Mouse (Mus musculus): ENCODE data around the gene Ap2a1. TPM values are rescaled to one million over a fixed set of nuclear protein-coding genes. Genes with fewer than 3 reads are reported as not detected.

Ap2a1 gene
- polyA plus RNA-seq, 1 experiment from 2014 or later, result 55.9 TPM

DNA sequence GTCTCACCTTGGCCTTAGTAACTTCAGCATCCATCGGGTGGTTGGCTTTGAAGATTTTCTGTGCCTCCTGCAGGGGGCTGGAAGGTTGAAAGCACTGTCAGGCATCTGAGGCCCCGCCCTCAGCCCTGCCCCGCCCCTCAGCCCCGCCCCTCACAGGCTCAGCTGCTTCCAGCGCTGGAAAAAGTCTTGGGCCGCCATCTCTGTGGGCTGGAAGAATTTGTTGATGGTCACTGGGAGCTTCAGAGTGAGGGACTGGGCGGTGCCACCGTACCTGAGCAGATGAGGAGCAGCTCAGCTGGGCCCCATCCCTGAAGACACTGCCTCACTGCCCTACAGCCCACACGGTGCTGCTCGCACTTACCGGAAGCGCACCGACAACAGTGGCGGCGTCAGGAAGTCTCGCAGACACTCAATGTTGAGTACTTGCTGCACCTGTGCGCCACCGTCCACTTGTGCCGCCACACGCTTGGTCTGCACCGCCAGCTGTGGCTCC is 28.0 kb downstream of the Ap2a1 start:
- H3K4me2 ChIP-seq (ENCODE audit: low read length), result peak overlapping the region; percentile 58
- H3K4me1 ChIP-seq (replicated peaks; ENCODE audit: insufficient read depth, low read length), result peaks cover 25% of the 10 kb centered on the region
- 21% methylated on average over 21 of the region's 21 CpGs for WGBS
- H3K4me3 ChIP-seq (replicated peaks; ENCODE audit: low read depth, low read length), result peak overlapping the region; percentile 23
- H3K27me3 ChIP-seq (ENCODE audit: insufficient read depth, low read length), result no peaks in the 10 kb centered on the region
- H3K36me3 ChIP-seq (ENCODE audit: insufficient read depth, low read length), result peaks cover 31% of the 10 kb centered on the region
- H3K9ac ChIP-seq (ENCODE audit: low read depth, low read length), result peak overlapping the region; percentile 37; the same call in 1 of the 2 replicates
- peak; percentile 42 for ATAC-seq (replicated peaks; ENCODE audit: low FRiP score, low read depth)
- H3K27ac ChIP-seq, result peak overlapping the region; percentile 70
- peak; percentile 57 for TF ChIP-seq CTCF (IDR thresholded peaks at IDR 0.05; ENCODE audit: low read depth)
- peak; percentile 83 for DNase-seq (ENCODE audit: low spot score)
- H3K9me3 ChIP-seq (replicated peaks; ENCODE audit: low read length), result no peaks in the 10 kb centered on the region

DNA sequence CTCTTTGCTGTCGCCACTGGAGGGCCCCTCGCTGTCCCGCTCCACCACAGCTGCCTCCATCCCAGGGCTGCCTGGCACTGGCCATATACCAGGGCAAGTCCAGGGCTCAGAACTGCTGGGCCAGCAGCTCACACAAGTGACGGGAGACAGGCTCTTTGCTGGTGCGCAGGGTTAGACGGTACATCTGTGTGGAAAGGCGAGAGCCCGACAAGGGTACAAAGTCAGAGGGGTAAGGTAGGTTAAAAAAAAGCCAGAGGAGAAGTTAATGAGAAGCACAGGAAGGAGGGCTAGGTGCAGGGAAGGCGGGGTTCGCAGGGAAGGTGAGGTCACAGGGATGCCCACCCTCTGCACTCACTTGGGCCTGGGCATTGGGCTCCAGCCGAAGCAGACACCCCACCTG is 28.7 kb downstream of the Ap2a1 start:
- Histone ChIP-seq H3K9ac (ENCODE audit: low read depth, low read length) (no peak overlapping the region), H3K4me1 (replicated peaks; ENCODE audit: insufficient read depth, low read length) (peaks cover 25% of the 10 kb centered on the region), H3K36me3 (ENCODE audit: insufficient read depth, low read length) (peaks cover 25% of the 10 kb centered on the region), H3K9me3 (replicated peaks; ENCODE audit: low read length) (no peaks in the 10 kb centered on the region), H3K27me3 (ENCODE audit: insufficient read depth, low read length) (no peaks in the 10 kb centered on the region), H3K4me3 (replicated peaks; ENCODE audit: low read depth, low read length) (no peak overlapping the region), H3K4me2 (ENCODE audit: low read length) (no peak overlapping the region), H3K27ac (peak overlapping the region; percentile 70)
- DNase-seq (ENCODE audit: low spot score) (no peak), ATAC-seq (replicated peaks; ENCODE audit: low FRiP score, low read depth) (peak; percentile 40)
- no peak for TF ChIP-seq CTCF (IDR thresholded peaks at IDR 0.05; ENCODE audit: low read depth)
- 79% methylated on average over 11 of the region's 11 CpGs for WGBS

DNA sequence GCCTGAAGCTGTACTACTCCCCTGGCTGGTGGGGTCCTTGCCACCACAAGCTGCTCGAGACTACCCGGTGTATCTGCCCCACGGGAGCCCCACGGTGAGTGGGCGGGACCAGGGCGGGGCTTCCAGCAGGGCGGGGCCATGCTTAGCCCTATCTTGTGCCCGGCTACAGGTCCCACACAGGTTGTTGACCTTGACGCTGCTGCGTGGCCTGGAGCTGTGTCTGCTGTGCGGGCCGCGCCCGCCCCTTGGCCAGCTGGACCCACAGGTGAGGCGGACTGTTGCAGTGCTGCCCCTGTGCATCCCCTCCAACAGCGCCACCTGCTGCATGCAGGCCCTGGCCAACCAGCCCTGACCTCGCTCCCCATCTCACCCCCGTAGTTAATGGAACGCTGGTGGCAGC is 30.7 kb downstream of the Ap2a1 start:
- ATAC-seq (replicated peaks; ENCODE audit: low FRiP score, low read depth), result peak; percentile 11
- no peaks in the 10 kb centered on the region for H3K27me3 ChIP-seq (ENCODE audit: insufficient read depth, low read length)
- WGBS, result 35% methylated on average over 19 of the region's 19 CpGs
- DNase-seq (ENCODE audit: low spot score), result no peak
- H3K9ac ChIP-seq (ENCODE audit: low read depth, low read length), result no peak overlapping the region
- H3K4me3 ChIP-seq (replicated peaks; ENCODE audit: low read depth, low read length), result no peak overlapping the region
- H3K4me2 ChIP-seq (ENCODE audit: low read length), result peak overlapping the region; percentile 3; the same call in 1 of the 2 replicates
- no peaks in the 10 kb centered on the region for H3K9me3 ChIP-seq (replicated peaks; ENCODE audit: low read length)
- H3K36me3 ChIP-seq (ENCODE audit: insufficient read depth, low read length), result peaks cover 5% of the 10 kb centered on the region; the same call in 1 of the 2 replicates
- peak; percentile 54 for TF ChIP-seq CTCF (IDR thresholded peaks at IDR 0.05; ENCODE audit: low read depth)
- no peak overlapping the region for H3K27ac ChIP-seq
- H3K4me1 ChIP-seq (replicated peaks; ENCODE audit: insufficient read depth, low read length), result peaks cover 25% of the 10 kb centered on the region

DNA sequence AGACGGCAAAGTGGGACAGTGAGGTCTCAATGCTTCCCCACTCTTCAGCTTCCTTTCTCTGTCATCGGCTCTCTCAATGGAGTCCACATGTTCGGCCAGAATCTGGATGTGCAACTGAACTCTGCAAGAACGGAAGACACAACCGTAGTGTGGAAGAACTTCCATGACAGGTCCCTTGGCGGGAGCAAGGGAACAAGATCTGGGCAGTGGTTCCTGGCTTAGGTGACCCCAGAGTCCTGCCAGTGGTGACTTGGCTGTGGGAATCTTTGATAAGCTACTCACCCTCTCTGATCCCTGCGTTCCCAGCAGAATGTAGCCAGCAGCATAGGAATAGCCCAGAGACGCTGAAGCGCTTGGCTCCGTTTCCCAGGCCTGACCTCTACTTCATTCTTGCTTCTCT is 32.8 kb downstream of the Ap2a1 start:
- H3K4me2 ChIP-seq (ENCODE audit: low read length), result peak overlapping the region; percentile 61
- peak overlapping the region; percentile 70 for H3K9ac ChIP-seq (ENCODE audit: low read depth, low read length)
- ATAC-seq (replicated peaks; ENCODE audit: low FRiP score, low read depth) (no peak), DNase-seq (ENCODE audit: low spot score) (no peak)
- H3K36me3 ChIP-seq (ENCODE audit: insufficient read depth, low read length), result no peaks in the 10 kb centered on the region
- peak overlapping the region; percentile 81 for H3K27ac ChIP-seq
- WGBS, result 28% methylated on average over 10 of the region's 10 CpGs
- TF ChIP-seq CTCF (IDR thresholded peaks at IDR 0.05; ENCODE audit: low read depth), result no peak
- peak overlapping the region; percentile 60 for H3K4me3 ChIP-seq (replicated peaks; ENCODE audit: low read depth, low read length)
- no peaks in the 10 kb centered on the region for H3K9me3 ChIP-seq (replicated peaks; ENCODE audit: low read length)
- no peaks in the 10 kb centered on the region for H3K27me3 ChIP-seq (ENCODE audit: insufficient read depth, low read length)
- H3K4me1 ChIP-seq (replicated peaks; ENCODE audit: insufficient read depth, low read length), result peaks cover 20% of the 10 kb centered on the region

DNA sequence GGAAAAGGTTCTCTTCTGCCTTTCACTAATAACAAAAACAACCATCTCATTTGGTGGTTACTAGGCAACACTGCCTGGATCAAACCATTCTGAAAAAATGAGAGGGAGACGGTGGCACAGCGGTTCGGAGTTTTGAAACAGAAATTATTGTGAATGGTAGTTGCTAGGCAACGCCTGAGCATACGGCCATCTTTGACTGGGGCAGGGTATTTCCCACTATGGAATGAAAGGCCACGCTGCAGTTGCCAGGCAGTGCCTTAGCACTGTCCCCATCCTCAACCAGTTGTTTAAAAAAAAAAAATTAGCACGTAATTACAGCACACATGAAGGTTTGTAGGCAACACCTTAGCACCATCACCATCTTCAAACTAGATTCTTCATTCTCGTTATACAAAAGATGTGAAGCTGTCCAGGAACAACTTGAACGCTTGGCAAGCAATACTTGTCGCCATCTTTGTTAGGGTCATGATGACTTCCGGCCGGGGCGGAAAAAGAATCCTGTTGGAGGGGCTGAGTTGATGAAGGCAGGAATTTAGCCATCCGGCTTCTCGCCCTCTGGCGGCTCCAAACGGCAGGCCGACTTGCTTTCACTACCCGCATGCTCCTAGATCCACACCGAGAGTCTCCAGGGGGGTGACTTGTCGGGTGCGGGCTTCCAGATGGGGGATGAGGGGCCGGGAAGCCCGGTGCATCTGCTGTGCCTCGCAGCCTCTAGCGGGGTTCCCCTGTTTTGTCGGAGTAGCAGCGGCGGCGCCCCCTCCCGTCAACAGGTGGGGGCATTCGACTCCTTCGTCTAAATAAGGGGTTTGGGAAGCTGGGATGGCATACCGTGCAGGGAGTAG is 33.5 kb downstream of the Ap2a1 start, which contains the start of gene Fuz:
Gene Fuz (plus strand): TSS at position 487 of the 842 bp plus-strand sequence.
- Histone ChIP-seq H3K36me3 (ENCODE audit: insufficient read depth, low read length) (no peaks in the 10 kb centered on the region), H3K4me3 (replicated peaks; ENCODE audit: low read depth, low read length) (peak within 1 kb of the TSS; percentile 60), H3K9ac (ENCODE audit: low read depth, low read length) (peak within 1 kb of the TSS; percentile 70), H3K4me1 (replicated peaks; ENCODE audit: insufficient read depth, low read length) (peaks cover 24% of the 10 kb centered on the region), H3K27ac (peak within 1 kb of the TSS; percentile 81), H3K9me3 (replicated peaks; ENCODE audit: low read length) (no peaks in the 10 kb centered on the region), H3K27me3 (ENCODE audit: insufficient read depth, low read length) (no peaks in the 10 kb centered on the region), H3K4me2 (ENCODE audit: low read length) (peak within 1 kb of the TSS; percentile 61)
- ATAC-seq (replicated peaks; ENCODE audit: low FRiP score, low read depth), result peak; percentile 40
- WGBS, result 1% methylated on average over 34 of the region's 34 CpGs
- TF ChIP-seq CTCF (IDR thresholded peaks at IDR 0.05; ENCODE audit: low read depth), result peak; percentile 78
- peak; percentile 97 for DNase-seq (ENCODE audit: low spot score)

DNA sequence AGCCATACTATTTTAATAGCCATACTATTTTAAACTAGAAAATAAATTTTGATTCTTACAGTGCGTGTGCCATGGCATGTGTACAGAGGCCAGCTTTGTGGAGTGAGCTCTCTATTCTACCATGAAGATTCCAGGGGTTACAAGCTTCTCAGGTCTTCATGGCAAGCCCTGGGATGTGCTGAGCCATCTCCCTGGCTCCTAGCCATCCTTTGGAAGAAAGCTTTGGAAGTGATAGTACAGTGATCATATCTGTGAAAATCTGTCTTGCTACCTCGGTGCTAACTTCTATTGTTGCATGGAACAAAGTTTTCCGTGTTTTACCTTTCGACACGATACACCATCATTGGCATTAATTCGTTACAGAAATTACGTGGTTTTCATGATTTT is 34.1 kb downstream of the Ap2a1 start:
- TF ChIP-seq CTCF (IDR thresholded peaks at IDR 0.05; ENCODE audit: low read depth), result no peak
- ATAC-seq (replicated peaks; ENCODE audit: low FRiP score, low read depth), result no peak
- Histone ChIP-seq H3K4me1 (replicated peaks; ENCODE audit: insufficient read depth, low read length) (peaks cover 30% of the 10 kb centered on the region), H3K36me3 (ENCODE audit: insufficient read depth, low read length) (no peaks in the 10 kb centered on the region), H3K4me3 (replicated peaks; ENCODE audit: low read depth, low read length) (peak overlapping the region; percentile 60; the same call in 1 of the 2 replicates), H3K9me3 (replicated peaks; ENCODE audit: low read length) (no peaks in the 10 kb centered on the region), H3K9ac (ENCODE audit: low read depth, low read length) (no peak overlapping the region), H3K4me2 (ENCODE audit: low read length) (peak overlapping the region; percentile 61), H3K27me3 (ENCODE audit: insufficient read depth, low read length) (no peaks in the 10 kb centered on the region), H3K27ac (peak overlapping the region; percentile 81; the same call in 1 of the 2 replicates)
- no peak for DNase-seq (ENCODE audit: low spot score)
- 77% methylated on average over 7 of the region's 7 CpGs for WGBS

Measured in kidney, postnatal 0 days (tissue).